Mouse (Mus musculus) 416B (cell line): ENCODE results near the gene Nlgn1.

Source experiments
- DNase-seq: peaks from one replicate; pipeline ENCODE4 v3.0.0; 2011; ENCODE audit warnings: low read depth

The Nlgn1 gene

DNA sequence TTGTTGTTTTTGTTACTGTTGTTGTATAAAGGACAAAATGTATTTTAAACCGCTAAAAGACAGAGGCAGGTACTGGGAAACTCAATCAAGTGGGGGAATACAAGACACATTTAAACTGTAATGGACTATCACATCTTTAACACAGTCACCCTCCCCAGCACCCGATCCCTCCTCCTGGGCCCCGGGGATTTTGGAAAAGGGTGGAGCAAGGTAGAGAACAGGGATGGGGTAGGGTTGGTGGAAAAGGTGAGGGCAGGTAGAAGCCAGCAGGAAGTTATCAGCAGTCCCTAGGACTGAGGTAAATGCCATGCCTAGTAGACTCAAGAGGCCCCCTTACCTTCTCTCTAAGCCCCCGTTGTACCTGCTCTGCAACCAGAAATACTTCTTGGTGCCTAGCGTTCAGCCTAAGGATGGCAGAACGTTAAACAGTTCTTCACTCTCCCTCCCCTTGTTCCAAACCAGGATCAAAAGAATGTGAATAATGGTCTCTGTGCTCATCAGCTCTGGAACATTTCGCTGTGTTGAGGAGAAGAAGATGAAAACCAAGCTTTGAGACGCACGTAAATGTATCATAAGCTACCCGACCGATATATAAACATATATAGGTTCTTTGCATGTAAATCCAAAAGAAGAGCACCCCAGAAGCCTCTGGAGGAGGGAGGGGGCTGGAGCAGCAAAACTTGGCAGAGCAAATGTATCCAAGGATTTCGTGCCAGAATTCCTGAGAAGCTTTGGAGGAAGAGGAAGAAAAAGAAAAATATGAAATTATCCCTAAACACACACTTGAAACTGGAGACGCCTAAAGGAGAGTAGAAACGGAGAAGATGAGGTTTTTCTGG is at the start of gene Nlgn1:
Nlgn1 (minus strand) TSS at position 61 of the 839 bp plus-strand sequence.
- DNase-seq = no peak

DNA sequence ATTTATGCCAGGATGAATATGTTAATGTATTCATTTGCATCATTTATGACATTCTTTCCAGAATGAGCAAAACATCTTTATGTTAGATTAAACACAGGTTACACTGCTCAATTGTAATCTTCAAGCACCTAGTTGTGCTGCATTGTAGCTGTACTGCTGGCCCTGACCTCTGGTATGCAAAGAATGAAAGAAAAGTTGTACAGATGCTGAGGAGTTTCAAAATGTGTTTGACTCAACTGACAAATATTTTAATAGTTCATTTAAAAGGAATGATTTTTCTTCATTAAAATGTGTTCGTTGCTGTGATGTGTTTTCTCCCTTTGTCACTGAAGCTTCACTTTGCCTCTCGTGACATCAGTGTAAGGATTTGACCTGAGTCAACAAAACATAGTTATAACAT is 46.0 kb upstream of the Nlgn1 start:
- no peak for DNase-seq

DNA sequence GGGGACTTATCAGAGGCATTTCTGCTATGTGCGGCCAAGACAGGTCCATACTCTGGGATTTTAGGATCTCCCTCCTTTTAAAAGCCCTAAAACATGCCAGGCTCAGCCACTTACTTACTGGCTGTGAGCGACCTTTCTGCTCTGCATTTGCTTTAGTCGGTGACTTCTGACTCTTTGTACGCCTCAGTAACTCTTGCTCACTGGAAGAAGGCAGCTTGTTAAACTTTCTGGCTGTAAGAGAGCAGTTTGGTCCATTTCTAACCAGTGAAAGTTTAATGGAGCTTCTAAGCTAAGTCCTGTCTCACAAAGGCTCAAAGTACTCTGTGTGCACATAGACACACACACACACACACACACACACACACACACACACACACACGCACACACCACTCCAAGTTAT is 22.8 kb upstream of the Nlgn1 start:
- DNase-seq = no peak

DNA sequence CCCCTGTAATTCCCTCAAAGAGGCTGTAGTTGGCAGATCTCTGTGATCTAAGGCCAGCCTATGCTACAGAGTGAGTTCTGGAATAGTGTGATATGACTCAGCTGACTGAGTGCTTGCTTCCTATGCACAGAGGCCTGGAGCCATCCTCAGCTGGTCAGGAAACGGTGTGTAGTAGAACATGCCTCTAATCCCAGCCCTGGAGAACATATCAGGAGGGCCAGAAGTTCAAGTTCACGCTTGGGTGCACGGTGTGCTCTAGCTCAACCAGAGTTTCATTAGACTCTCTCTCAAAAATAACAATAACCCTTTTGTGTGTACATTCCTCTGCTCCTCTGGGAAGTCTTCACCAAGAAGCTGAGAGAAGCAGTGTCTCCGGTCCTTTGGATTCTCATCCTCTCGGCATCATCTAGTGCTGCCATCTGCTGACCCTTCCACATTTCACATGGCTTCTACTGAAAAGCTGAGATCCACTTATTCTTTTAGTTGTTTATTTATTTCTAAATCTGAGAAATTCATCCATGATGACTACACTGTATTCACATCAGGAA is 22.3 kb upstream of the Nlgn1 start:
- DNase-seq = no peak

DNA sequence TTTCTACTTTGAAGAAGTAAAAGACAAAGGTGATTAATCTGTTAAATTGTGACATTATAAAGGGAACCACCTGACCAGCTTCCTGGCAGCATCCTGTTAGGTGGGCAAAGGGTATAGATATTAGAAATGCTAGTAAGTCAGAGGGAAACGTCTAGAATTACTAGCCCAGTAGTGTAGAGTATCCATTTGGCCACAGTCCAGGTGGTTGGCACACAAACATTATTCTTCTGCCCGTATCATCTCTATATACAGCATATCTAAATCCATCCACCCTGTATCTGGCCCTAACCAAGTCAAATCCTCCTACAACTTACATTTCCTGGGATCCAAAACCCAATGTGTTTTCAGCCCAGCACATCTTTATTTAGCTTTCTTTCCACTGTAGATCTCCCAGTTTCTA is 5.2 kb upstream of the Nlgn1 start:
- DNase-seq = no peak

DNA sequence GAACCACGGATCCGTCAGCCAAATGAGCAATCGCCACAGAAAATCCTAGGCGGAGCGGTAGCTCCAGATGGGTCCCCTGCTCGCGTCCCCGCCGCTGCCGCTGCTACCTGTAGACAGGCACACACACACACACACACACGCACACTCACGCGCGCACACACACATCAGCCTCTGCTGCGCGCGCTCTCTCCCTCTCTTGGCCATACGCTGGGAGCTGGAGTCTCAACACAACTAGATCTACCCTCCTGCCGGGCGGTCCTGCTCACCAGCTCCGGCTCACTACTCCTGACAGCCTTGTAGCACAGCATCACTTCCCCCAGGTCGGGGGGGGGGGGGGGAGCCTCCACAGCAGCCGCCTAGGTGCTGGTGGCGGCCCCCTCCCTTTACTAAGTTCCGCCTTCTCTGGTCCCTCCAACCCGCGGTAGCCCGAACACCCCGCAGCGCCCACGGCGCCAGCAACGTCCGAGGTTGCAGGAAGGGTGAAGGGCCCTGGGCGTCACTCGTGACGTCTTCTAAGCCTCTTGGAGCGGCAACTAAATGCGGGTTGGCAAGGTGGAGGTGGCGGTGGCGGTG is 1.1 kb upstream of the Nlgn1 start:
- DNase-seq = no peak

DNA sequence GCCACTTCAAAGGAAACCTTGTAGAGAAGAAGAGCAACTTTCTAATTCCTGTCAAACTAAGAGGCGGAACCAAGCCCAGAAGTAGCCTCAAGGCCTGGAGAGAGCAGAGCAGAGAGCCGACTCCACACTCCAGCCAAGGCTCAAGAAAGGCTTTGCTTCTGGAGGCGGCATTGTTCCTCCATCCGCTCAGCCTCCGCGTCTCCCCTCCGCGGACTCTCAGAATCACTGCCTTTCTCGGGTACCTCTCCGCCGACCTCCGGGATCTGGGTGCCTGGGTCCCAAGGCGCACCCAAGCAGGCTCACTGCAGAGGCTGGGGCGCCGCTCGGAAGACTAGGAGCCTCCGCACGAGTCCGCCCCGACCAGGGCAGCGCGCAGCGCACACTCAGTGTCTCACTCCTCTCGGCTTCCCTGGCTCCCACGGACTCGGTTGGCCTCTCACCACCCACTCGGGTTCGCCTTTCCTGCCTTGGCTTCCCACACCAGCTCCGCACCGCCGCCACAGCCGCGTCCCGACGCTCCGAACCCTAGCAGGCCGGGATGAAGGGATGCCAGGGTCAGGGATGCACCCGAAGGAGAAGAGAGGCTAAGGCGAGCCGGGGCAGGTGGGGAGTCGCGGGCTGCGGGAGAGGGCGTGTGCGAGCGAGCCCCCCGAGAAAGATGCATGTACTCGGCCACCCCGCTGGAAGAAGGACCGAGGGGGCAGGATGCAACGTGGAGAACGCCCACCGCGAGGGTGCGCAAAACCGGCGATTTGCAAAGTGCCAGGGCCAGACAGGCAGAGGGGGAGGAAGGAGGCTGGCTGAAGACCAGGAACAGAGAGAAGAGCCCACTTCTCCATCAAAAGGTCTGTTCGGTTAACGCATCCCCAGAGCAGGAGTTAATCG is 841 bp downstream of the Nlgn1 start:
- no peak for DNase-seq

DNA sequence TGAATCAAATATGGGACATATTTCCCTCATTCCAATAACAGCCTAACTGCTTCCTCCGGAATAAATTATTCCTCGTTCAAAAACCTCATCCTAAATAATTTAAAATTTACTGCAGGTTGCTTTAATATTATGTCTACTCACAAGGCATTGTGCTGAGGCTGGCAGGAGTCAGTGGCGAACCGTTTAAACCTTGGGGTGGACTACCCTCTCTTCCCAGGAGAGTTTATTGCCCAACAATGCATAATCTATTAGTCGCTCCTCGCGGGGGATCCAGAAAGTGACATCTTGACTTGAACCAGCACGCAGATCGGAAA is 1.4 kb downstream of the Nlgn1 start:
- DNase-seq = no peak

DNA sequence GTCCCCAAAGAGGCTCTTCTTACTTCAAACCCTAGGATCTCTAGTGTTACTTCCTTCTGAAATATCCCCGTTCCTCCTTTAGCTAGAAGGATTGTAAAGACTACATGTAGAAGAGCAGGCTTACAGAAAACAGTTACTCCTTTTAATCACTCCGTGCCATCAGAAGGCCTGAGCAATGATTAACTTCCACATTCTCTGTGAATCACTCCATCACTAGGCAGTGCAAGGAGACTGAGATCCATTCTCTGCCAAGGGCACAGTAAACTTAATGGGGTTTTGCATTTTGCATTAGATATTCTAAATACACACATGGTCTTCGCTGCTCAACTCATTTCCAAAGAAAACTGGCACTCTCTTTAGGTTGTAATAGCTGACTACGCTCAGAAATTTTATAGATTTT is 2.2 kb downstream of the Nlgn1 start:
- DNase-seq = no peak

DNA sequence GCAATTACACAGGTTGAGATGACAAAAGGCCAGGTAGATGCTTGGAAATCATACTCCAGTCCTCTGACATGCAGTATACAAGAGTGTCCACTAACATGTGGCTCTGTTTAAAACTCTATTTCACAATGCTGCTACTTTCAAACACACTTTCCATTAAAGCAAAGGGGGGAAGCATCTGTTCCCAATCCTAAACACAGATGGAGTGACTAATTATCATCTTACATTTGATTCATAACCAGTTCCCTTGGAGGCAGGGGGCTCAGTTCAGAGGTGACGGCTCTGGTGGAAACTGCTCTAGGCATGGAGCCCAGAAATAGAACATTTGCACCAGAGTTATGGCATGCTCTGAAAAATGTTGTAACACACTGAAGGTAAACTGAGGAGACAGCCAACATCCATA is 7.8 kb downstream of the Nlgn1 start:
- no peak for DNase-seq

DNA sequence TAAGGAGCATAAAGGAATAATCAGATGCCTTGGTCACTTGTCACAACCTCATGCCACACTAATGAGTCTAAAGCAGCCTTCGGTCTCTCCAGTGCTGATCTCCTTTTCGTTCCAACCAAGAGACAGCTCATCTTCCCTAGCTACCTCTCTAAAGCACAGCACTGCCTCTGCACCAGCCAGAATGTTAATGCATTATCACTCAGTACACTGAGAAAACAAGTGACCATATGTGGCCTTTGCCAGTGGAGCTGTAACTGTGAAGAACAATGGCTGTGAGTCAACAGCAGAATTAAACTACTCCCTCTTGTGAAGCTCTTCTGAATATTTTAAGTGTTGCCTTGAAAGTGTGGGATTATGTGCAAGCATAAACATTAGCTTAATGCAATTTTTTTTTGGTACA is 14.9 kb downstream of the Nlgn1 start:
- no peak for DNase-seq

DNA sequence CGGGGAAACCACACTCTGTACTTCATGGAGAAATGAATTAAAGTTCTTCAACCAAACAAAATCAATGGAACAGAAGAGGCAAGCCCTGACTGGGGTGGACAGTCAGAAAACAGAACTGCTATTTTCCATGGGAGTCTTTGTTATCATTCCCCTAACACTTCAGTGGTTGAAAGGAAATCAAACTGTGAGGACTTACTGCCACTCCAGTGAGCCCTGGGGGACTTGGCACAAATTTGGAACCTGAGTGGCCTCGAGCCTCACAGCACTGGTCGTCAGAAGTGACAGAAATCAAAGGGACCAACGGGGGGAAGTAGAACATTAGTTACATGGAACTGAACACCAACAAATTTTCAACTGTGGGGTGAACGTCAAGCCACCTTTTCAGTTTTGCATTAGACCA is 34.4 kb downstream of the Nlgn1 start:
- no peak for DNase-seq

DNA sequence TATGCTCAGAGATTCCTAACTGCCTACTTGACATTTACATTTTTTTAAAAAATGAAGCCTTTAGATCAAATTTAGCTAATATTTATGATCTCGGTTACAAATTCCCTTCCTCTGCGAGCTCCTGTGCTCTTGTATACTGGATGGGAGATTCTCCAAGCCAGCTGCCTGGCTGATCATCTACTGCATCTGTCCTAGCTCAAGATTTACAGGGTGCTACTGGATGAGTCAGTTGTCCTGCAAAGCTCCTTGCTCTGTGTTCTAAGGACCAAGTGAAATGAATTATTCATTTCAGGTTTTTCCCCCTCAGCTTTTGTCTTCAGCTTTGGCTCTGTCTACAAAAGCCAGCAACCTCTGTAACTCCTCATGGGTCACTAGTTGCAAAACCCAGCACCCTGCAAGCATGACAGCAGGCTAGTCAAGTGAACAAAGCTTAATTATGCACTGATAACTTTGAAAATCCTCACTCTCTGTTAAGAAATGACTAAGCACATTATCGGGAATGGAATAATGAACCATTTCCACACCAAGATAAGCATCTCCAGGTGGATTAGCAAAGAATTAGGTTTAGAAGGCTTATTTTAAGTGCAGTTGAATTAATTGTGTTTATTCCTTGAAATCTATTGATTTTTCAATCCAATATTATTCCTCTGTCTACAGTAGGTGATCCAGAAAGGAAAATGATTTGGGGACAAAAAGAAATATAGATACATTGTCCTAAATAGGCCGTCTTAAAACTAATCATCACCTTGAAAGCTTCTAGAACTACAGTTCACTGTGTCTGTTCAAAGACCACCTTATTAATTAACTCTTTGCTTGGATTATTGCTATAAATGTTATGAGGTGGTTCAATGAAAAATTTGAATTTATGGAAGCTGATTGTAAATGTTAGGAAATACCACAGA is 61.1 kb downstream of the Nlgn1 start:
- DNase-seq = no peak

DNA sequence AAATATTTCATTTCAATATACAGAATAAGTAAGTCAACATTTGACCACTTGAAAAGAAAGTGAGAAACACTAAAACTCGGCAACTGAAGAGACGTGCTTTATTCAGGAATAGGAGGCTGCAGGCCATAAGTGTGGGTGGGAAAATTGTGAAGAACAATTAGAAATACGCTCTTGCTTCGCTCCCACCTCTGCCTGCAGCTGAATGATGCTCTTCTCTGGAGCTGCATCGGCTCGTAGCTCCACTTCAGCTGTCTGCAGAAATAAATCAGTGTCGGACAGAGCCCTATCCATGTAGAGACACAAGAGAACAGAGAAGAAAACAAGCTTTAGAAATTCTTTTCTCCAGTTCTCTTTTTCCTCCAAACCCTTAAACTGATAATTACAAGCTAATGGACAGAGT is 85.7 kb downstream of the Nlgn1 start:
- DNase-seq = no peak

DNA sequence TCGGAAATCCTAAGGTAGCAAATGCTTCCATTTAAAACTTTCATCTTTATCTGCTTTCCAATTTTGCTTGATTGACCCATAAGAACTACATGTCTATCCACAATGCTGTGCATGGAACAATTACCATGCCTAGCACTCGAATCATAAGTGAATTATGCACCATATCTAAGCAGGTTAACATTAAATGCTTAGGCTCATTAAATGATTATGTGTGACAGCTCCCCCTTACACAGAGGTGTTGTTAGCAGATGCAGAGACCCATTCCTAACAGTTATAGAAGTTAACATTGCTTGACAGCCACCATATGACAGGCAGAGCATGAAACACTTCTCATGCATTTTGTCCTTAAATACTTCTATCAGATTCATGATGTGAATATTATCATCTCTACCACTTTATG is 89.0 kb downstream of the Nlgn1 start:
- DNase-seq = no peak

DNA sequence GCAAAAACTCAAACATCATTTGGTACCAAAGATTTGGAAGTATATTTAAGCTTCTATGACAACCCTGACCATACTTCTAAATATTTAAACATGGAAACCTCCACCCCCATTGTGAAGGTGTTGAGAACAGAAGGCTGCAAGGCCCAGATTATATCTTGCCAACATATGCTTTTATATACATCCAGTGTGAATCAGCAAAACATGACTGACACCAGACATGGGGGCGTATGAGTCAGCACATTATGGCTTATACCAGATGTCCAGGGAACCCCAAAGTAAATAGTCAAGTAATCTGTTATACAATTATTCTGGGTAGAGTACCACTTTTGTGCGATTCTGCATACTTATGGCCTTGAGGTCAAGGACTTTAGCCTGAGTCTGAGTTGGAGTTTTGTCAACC is 102.3 kb downstream of the Nlgn1 start:
- no peak for DNase-seq

DNA sequence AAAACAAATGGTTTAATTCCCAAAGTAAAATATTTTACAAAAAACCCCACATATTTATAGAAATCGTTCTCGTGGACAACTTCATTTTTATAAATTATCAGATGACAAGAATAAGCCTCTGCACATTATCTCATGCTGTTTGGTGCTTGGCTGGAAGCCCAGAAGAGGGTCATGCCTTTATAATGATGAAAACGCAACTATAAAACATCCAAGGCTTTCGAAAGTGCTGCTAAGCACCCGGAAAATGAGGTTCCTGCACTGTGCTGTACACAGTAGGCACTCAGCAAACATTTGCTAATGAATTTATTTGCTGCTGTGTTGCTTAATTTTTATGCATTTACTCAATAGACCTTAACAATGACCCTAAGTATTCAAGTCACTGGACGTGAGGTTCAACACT is 103.4 kb downstream of the Nlgn1 start:
- no peak for DNase-seq

DNA sequence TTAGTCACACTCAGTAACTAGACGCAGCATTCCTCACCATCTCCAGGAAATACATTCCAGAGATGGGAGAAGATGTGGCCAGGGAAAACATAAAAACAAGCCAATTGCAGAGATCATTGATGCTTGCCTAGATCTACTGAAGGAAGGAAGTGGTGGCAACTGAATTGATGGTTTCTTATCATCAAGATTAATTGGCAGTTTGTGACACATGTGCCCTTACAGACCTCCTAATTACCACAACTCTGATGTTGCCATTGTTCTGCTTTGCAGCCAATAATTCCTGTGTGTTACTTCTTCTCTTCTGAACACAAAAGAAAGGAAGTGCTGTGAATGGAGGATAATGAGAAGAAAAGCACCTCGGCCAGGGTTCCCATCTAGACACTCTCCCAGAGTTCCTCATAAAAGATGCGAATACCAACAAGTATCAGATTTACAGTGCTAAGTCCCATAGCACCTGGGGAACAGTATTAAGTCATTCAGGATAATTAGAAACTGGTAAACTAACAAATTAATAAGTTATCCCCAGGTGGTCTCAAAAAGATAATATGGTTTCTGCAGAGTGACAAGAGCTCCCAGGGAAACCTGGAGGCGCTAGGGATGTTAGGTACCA is 104.0 kb downstream of the Nlgn1 start:
- no peak for DNase-seq

DNA sequence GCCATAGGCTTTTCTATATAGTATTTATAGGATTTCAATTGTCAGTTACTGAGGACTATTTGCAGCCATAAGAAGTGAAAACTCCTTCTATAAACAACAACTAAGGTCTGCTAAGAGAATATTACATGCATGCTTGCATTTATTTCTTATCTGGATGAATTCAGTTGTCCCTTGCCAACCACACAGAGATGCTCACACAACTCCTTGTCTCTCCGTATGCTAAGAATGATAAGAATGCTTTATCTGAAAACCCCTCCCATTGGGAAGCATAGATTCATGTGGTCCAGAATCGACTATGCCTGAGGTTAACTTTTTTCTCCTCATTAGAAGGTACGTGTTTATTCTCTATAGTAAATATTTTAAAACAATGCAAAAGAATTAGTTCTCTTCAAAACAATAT is 108.8 kb downstream of the Nlgn1 start:
- no peak for DNase-seq

DNA sequence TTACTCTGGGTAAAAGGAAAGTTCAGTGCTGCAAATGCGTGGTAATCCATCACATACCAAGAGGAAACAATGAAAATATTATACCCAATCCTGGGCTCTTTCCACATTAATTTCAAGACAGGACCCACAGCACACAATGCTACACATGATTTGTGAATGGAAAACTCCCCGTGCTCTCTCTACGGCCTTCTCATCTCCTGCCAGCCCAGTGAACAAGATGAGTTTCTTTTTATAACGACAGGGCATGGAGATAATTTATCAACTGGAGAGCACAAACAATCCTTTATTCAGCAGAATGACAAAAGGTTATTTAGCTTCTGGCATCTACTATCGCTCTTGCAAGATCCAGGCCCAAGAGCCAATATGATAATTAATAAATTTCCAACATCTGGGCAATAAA is 116.0 kb downstream of the Nlgn1 start:
- DNase-seq = no peak

DNA sequence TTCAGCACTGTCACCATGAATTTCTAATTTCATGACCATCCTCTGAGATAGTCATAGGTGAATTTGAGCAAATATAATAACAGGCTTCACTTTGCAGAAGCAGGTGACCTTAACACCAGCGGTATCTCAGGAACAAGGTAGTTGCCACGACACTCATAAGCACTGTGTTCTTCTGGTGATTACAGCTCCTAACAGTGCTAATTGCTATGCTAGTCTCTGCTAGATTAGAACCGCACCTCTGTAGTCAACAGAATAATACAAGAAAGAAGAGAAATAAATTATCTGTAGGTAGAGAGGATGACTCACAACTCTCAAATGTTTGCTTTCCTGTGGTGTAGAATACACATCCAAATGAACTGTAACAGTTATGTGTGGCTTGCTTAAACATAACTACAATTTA is 129.6 kb downstream of the Nlgn1 start:
- no peak for DNase-seq
